Mouse (Mus musculus): ENCODE results near the gene Gcgr. TPM values are rescaled to one million over a fixed set of nuclear protein-coding genes. Genes with fewer than 3 reads are reported as not detected.
A peak's percentile ranks its signal among the peaks of the same experiment; 100 is the strongest.

The Gcgr gene
- total RNA-seq (2012; rRNA removed): 0.40 and 0.53 TPM in 2 replicates

DNA sequence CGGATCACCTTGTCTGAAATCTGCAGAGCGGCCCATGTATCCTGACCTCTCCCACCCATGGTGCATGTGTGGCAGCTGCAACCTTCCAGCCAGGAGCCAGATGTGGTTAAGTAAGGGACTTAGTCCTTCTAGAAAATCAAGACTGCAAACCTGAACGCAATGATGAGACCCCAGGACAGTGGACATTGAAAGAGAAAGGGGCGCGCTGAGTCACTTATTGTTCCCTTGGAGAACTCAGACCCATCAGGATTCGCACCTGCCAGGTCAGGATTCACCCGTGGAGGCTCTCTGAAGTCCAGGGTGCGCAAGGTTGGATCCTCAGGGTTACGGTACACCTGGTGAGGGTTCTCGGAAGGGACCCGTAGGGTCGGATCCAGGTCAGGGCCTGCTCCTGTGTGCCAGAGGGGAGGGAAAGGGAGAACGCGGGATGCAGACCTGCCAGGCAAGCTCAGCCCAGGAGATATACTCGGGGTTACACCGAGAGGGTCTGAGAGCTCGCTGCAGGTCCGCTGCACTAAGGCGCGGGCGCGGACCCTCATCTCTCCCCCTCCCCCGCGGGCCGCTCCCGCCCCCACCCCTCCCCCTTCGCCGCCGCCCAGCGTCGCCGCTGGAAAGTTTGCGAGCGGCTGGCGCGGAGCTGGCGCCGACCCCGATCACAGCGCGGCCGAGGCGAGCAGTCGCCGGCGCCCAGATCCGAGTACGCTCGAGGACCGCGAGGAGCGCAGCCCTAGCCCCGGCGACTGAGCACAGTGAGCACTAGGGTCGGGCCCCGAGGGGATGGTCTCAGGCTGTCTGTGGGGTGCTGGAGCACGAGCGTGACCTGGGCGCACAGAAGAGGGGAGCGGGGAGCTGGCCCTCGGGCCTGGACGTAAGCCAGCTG lies at the start of gene Gcgr:
Gene Gcgr, plus strand, starts transcription at position 615 of the 880 bp plus-strand sequence.
- H3K9ac ChIP-seq (ENCODE audit: insufficient read depth, low read depth, low read length, poor library complexity, severe bottlenecking): peak within 1 kb of the TSS; percentile 62
- H3K27ac ChIP-seq (ENCODE audit: insufficient read depth, low read depth, low read length, poor library complexity, severe bottlenecking): no peak within 1 kb of the TSS
- DNase-seq (ENCODE audit: low read depth, low spot score): no peak
- in situ Hi-C loops (cut with MboI; ENCODE audit: low sequenced_read_pairs in 2 of 2, unreplicated experiment in 2 of 2): no loop called here
- H3K4me1 ChIP-seq (ENCODE audit: control insufficient read depth in 2 of 2, insufficient read depth in 2 of 2, low read length in 2 of 2, poor library complexity in 1 of 2): peaks cover 0 to 2% of the 10 kb centered on the region in 2 experiments; a peak in 1 of 4 replicates
- TF ChIP-seq HCFC1 (IDR thresholded peaks at IDR 0.05; ENCODE audit: borderline replicate concordance, insufficient read depth, low read length) (no peak), ZC3H11A (IDR thresholded peaks at IDR 0.05; ENCODE audit: borderline replicate concordance, low read depth, low read length) (no peak), MAFK (IDR thresholded peaks at IDR 0.05; ENCODE audit: insufficient read depth, low read depth, low read length) (no peak), ZNF384 (IDR thresholded peaks at IDR 0.05; ENCODE audit: low read depth, low read length) (no peak), CHD2 (IDR thresholded peaks at IDR 0.05; ENCODE audit: low read depth, low read length) (no peak)
- no peaks in the 10 kb centered on the region for H3K36me3 ChIP-seq (ENCODE audit: control insufficient read depth, insufficient read depth, low read length, poor library complexity, severe bottlenecking)
- H3K9me3 ChIP-seq (ENCODE audit: control insufficient read depth, insufficient read depth, low read depth, low read length): no peaks in the 10 kb centered on the region
- peak within 1 kb of the TSS; percentile 71 to 79 for H3K4me3 ChIP-seq (ENCODE audit: insufficient read depth in 1 of 2, low read depth in 1 of 2, low read length in 2 of 2, poor library complexity in 1 of 2, severe bottlenecking in 1 of 2)

DNA sequence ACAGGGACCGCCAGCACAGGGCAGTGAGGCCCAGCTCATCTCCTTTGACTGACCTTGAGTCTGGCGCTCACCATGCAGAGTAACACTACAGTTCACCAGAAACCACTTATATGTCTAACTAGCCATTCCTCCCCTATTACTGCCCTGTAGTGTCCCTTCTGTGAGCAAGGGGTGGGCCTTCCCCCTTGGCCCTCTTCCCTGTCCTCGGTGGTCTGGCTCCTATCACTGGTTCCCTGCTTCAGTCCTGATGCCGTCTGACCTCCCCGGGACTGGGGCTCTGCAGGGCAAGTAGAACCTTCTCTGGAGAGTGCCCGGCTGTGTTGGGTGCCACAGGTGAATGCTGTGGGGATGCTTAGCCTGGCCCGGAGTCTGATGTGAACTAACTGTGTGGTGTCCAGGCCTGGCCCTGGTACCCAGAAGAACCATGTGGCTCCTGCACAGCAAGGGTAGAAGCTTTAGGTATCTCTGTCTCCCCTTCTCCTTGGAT lies 47.0 kb upstream of the Gcgr start:
- DNase-seq (ENCODE audit: low read depth, low spot score): no peak
- H3K9me3 ChIP-seq (ENCODE audit: control insufficient read depth, insufficient read depth, low read depth, low read length): no peaks in the 10 kb centered on the region
- peaks cover 48% of the 10 kb centered on the region for H3K36me3 ChIP-seq (ENCODE audit: control insufficient read depth, insufficient read depth, low read length, poor library complexity, severe bottlenecking)
- H3K4me1 ChIP-seq (ENCODE audit: control insufficient read depth in 2 of 2, insufficient read depth in 2 of 2, low read length in 2 of 2, poor library complexity in 1 of 2): peaks cover 3 to 5% of the 10 kb centered on the region in 2 experiments; a peak in 2 of 4 replicates
- in situ Hi-C loops (cut with MboI; ENCODE audit: low sequenced_read_pairs in 2 of 2, unreplicated experiment in 2 of 2): no loop called here
- H3K9ac ChIP-seq (ENCODE audit: insufficient read depth, low read depth, low read length, poor library complexity, severe bottlenecking): peak overlapping the region; percentile 4; the same call in 1 of the 2 replicates
- H3K4me3 ChIP-seq (ENCODE audit: insufficient read depth in 1 of 2, low read depth in 1 of 2, low read length in 2 of 2, poor library complexity in 1 of 2, severe bottlenecking in 1 of 2): peak overlapping the region; percentile 84 to 94; a peak in 3 of 4 replicates
- no peak overlapping the region; the same call in 1 of the 2 replicates for H3K27ac ChIP-seq (ENCODE audit: insufficient read depth, low read depth, low read length, poor library complexity, severe bottlenecking)
- TF ChIP-seq ZC3H11A (IDR thresholded peaks at IDR 0.05; ENCODE audit: borderline replicate concordance, low read depth, low read length) (no peak), HCFC1 (IDR thresholded peaks at IDR 0.05; ENCODE audit: borderline replicate concordance, insufficient read depth, low read length) (no peak), MAFK (IDR thresholded peaks at IDR 0.05; ENCODE audit: insufficient read depth, low read depth, low read length) (no peak), ZNF384 (IDR thresholded peaks at IDR 0.05; ENCODE audit: low read depth, low read length) (no peak), CHD2 (IDR thresholded peaks at IDR 0.05; ENCODE audit: low read depth, low read length) (no peak)

DNA sequence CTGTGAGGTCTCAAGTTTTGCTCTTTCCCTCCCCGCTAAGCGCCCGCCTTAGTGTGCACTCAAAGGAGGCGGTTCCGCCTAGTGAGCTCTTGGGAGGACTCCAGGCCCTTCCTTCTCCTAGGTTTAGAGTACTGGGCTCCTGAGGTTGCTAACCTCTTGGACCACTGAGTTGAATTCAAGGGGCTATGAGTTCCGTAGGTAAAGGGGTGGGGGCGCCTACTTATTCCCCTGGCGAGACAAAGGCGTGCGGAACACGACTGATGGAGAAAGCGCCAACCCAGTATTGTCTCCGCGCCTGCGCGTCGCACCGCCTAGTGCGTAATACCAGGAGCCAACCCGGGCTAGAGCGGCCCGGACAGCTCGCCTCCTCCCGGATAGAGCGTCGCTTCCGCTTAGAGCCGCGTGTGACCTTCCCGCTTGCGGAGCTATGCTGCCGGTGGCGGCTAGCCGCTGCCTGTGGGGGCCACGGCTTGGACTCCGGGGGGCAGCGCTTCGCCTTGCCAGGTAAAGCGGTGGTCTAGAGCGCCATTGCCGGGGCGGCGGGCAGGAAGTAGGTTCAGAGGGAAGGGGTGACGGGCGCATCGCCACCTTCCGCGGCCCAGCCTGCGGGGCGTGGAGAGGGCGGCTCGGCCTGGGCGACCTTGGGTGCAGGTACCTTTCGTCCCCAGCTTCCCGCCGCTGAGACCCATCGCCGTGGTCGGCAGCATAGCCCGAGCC lies 46.1 kb upstream of the Gcgr start, which contains the start of gene Mrpl12:
Gene Mrpl12, plus strand, starts transcription at position 349 of the 717 bp plus-strand sequence.
- TF ChIP-seq MAFK (IDR thresholded peaks at IDR 0.05; ENCODE audit: insufficient read depth, low read depth, low read length) (no peak), HCFC1 (IDR thresholded peaks at IDR 0.05; ENCODE audit: borderline replicate concordance, insufficient read depth, low read length) (peak; percentile 85)

DNA sequence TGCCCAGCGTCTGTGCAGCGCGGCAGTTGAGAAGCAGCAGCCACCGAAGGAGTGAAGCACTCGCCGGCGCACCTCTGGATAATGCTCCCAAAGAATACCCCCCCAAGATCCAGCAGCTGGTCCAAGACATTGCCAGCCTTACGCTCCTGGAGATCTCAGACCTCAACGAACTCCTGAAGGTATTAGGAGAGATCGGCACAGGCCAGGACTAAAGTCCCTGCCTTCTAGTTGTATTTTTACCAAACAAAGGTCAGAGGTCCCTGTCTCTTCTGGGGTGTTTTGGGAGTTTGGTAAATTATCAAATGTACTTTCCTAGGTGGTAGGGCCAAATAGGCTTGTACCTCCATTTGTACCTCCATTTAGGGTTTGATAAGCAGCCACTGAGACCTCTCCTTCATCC lies 45.2 kb upstream of the Gcgr start:
- peak overlapping the region; percentile 84 to 94 for H3K4me3 ChIP-seq (ENCODE audit: insufficient read depth in 1 of 2, low read depth in 1 of 2, low read length in 2 of 2, poor library complexity in 1 of 2, severe bottlenecking in 1 of 2)
- no peak for TF ChIP-seq CHD2 (IDR thresholded peaks at IDR 0.05; ENCODE audit: low read depth, low read length)
- TF ChIP-seq HCFC1 (IDR thresholded peaks at IDR 0.05; ENCODE audit: borderline replicate concordance, insufficient read depth, low read length): no peak
- no peak for TF ChIP-seq ZC3H11A (IDR thresholded peaks at IDR 0.05; ENCODE audit: borderline replicate concordance, low read depth, low read length)
- no peak for TF ChIP-seq MAFK (IDR thresholded peaks at IDR 0.05; ENCODE audit: insufficient read depth, low read depth, low read length)
- TF ChIP-seq ZNF384 (IDR thresholded peaks at IDR 0.05; ENCODE audit: low read depth, low read length): no peak
- H3K9ac ChIP-seq (ENCODE audit: insufficient read depth, low read depth, low read length, poor library complexity, severe bottlenecking): peak overlapping the region; percentile 96
- in situ Hi-C loops (cut with MboI; ENCODE audit: low sequenced_read_pairs in 2 of 2, unreplicated experiment in 2 of 2): no loop called here
- no peak for DNase-seq (ENCODE audit: low read depth, low spot score)
- peaks cover 3 to 9% of the 10 kb centered on the region in 2 experiments; a peak in 2 of 4 replicates for H3K4me1 ChIP-seq (ENCODE audit: control insufficient read depth in 2 of 2, insufficient read depth in 2 of 2, low read length in 2 of 2, poor library complexity in 1 of 2)
- no peaks in the 10 kb centered on the region for H3K9me3 ChIP-seq (ENCODE audit: control insufficient read depth, insufficient read depth, low read depth, low read length)
- H3K27ac ChIP-seq (ENCODE audit: insufficient read depth, low read depth, low read length, poor library complexity, severe bottlenecking): peak overlapping the region; percentile 69; the same call in 1 of the 2 replicates
- peaks cover 41% of the 10 kb centered on the region for H3K36me3 ChIP-seq (ENCODE audit: control insufficient read depth, insufficient read depth, low read length, poor library complexity, severe bottlenecking)

More for the DNA sequence above, 46.1 kb upstream of the Gcgr start, which contains the start of gene Mrpl12:
- Histone ChIP-seq H3K36me3 (ENCODE audit: control insufficient read depth, insufficient read depth, low read length, poor library complexity, severe bottlenecking) (peaks cover 45% of the 10 kb centered on the region), H3K27ac (ENCODE audit: insufficient read depth, low read depth, low read length, poor library complexity, severe bottlenecking) (peak within 1 kb of the TSS; percentile 69), H3K4me1 (ENCODE audit: control insufficient read depth in 2 of 2, insufficient read depth in 2 of 2, low read length in 2 of 2, poor library complexity in 1 of 2) (peaks cover 3 to 7% of the 10 kb centered on the region in 2 experiments; a peak in 2 of 4 replicates), H3K9me3 (ENCODE audit: control insufficient read depth, insufficient read depth, low read depth, low read length) (no peaks in the 10 kb centered on the region), H3K9ac (ENCODE audit: insufficient read depth, low read depth, low read length, poor library complexity, severe bottlenecking) (peak within 1 kb of the TSS; percentile 96), H3K4me3 (ENCODE audit: insufficient read depth in 1 of 2, low read depth in 1 of 2, low read length in 2 of 2, poor library complexity in 1 of 2, severe bottlenecking in 1 of 2) (peak within 1 kb of the TSS; percentile 84 to 94)
- DNase-seq (ENCODE audit: low read depth, low spot score): peak; percentile 87
- in situ Hi-C loops (cut with MboI; ENCODE audit: low sequenced_read_pairs in 2 of 2, unreplicated experiment in 2 of 2): no loop called here
